ENCODE assay signal across 10 mouse cellular contexts in genomic region chr3:50304137-50304536, GRCm38 (mm10).
DNase-seq lines count a peak whose midpoint lies in the region; ATAC-seq and TF ChIP-seq lines count a peak whose summit lies in the region.
"Had no signal": no experiment of that assay in that cellular context is flagged by ENCODE, and none has a peak within 500 bp of the region (broad histone marks: within the 10 kb centered on the region; RNA-seq: fewer than 3 reads in every experiment).

No protein-coding gene starts in this region.

- peak; percentile 85 for TF ChIP-seq CTCF in layer of hippocampus, adult 2 months (conservative IDR thresholded peaks at IDR 0.05)
- peak; percentile 80 for TF ChIP-seq CTCF in lung, embryonic 14.5 days (IDR thresholded peaks at IDR 0.05; ENCODE audit: low read depth)

- WGBS in embryonic facial prominence, embryonic 10.5 days: 49% methylated on average over 4 of the region's 4 CpGs
- WGBS in lung, embryonic 14.5 days: 53% methylated on average over 4 of the region's 4 CpGs

- H3K27ac ChIP-seq in layer of hippocampus, adult 2 months: no peak overlapping the region
- H3K27ac ChIP-seq in embryonic facial prominence, embryonic 10.5 days (replicated peaks): no peak overlapping the region
- no peak overlapping the region for H3K27ac ChIP-seq in lung, embryonic 14.5 days (ENCODE audit: low read depth)
- H3K27ac ChIP-seq: embryonic facial prominence, embryonic 15.5 days; liver, embryonic 13.5 days had no signal

- no peak overlapping the region for H3K9ac ChIP-seq in lung, embryonic 14.5 days
- H3K9ac ChIP-seq: embryonic facial prominence, embryonic 15.5 days; liver, embryonic 13.5 days had no signal

- no peaks in the 10 kb centered on the region for H3K9me3 ChIP-seq in embryonic facial prominence, embryonic 10.5 days
- H3K9me3 ChIP-seq in lung, embryonic 14.5 days (ENCODE audit: low read depth, low read length): no peaks in the 10 kb centered on the region
- H3K9me3 ChIP-seq: embryonic facial prominence, embryonic 15.5 days; liver, embryonic 13.5 days had no signal

- peaks cover 5% of the 10 kb centered on the region for H3K4me1 ChIP-seq in embryonic facial prominence, embryonic 10.5 days
- H3K4me1 ChIP-seq in lung, embryonic 14.5 days (ENCODE audit: insufficient read depth): 0 out of 2 replicates have a peak, but pooled peaks cover 4% of the 10 kb centered on the region
- H3K4me1 ChIP-seq: liver, embryonic 13.5 days had no signal

- H3K4me3 ChIP-seq in layer of hippocampus, adult 2 months: no peak overlapping the region
- no peak overlapping the region for H3K4me3 ChIP-seq in embryonic facial prominence, embryonic 10.5 days
- no peak overlapping the region for H3K4me3 ChIP-seq in lung, embryonic 14.5 days (ENCODE audit: low read depth, low read length)
- H3K4me3 ChIP-seq: embryonic facial prominence, embryonic 15.5 days; liver, embryonic 13.5 days had no signal

- no peak overlapping the region for H3K4me2 ChIP-seq in lung, embryonic 14.5 days
- H3K4me2 ChIP-seq: embryonic facial prominence, embryonic 15.5 days; liver, embryonic 13.5 days had no signal

- no peaks in the 10 kb centered on the region for H3K36me3 ChIP-seq in embryonic facial prominence, embryonic 10.5 days (replicated peaks)
- no peaks in the 10 kb centered on the region for H3K36me3 ChIP-seq in lung, embryonic 14.5 days (ENCODE audit: insufficient read depth)
- H3K36me3 ChIP-seq: embryonic facial prominence, embryonic 15.5 days; liver, embryonic 13.5 days had no signal

- H3K27me3 ChIP-seq in embryonic facial prominence, embryonic 10.5 days (replicated peaks; ENCODE audit: low read depth, poor library complexity, severe bottlenecking): no peaks in the 10 kb centered on the region
- no peaks in the 10 kb centered on the region for H3K27me3 ChIP-seq in lung, embryonic 14.5 days (ENCODE audit: insufficient read depth, low read length)
- H3K27me3 ChIP-seq: embryonic facial prominence, embryonic 15.5 days; liver, embryonic 13.5 days had no signal

- DNase-seq in layer of hippocampus, adult 2 months (ENCODE audit: low spot score in 2 of 2): peak in 1 of 2 experiments; percentile 34
- no peak for DNase-seq in layer of hippocampus, postnatal 36 days
- DNase-seq in ES-CJ7 (ENCODE audit: low read depth, low spot score): peak; percentile 27
- peak; percentile 64 for DNase-seq in adrenal gland, postnatal 10 days
- DNase-seq in embryonic facial prominence, embryonic 10.5 days (ENCODE audit: low spot score): peak; percentile 46
- DNase-seq in lung, embryonic 14.5 days: peak; percentile 76
- peak; percentile 66 for DNase-seq in thymus, postnatal 14 days
- no peak for DNase-seq in natural killer cell, adult 2 months (ENCODE audit: low spot score in 2 of 2)
- DNase-seq: liver, embryonic 13.5 days had no signal

- no peak for ATAC-seq in lung, embryonic 14.5 days (ENCODE audit: insufficient read depth)

Comparison
In these comparisons a context has a peak if more than half of its experiments do, and no peak if none do; other contexts are left out.
1. DNase-seq: peak in ES-CJ7 (single experiment), adrenal gland, postnatal 10 days (single experiment), embryonic facial prominence, embryonic 10.5 days (single experiment), lung, embryonic 14.5 days (single experiment) and thymus, postnatal 14 days (single experiment); none in layer of hippocampus, postnatal 36 days (0 of 2) and natural killer cell, adult 2 months (0 of 2).